Mouse (Mus musculus): ENCODE data around the gene Mrps18b. TPM values are rescaled to one million over a fixed set of nuclear protein-coding genes. Genes with fewer than 3 reads are reported as not detected.
"Not testable (repeated sequence)": the region's sequence is repeated elsewhere in the genome, so short reads cannot be mapped to it uniquely, and the experiment has no call there.

The Mrps18b gene
- polyA plus RNA-seq, 1 experiment from 2014 or later, result 83.2 TPM

GRCm38 (mm10) chr17:35935763-35936162 lies 19.6 kb upstream of the Mrps18b start:
- H3K36me3 ChIP-seq (ENCODE audit: control insufficient read depth, insufficient read depth, low read length); ATAC-seq (ENCODE audit: insufficient read depth, low FRiP score); H3K4me2 ChIP-seq (ENCODE audit: low read depth, low read length); H3K4me1 ChIP-seq (ENCODE audit: control insufficient read depth, insufficient read depth, low read length); H3K27ac ChIP-seq (ENCODE audit: low read length); H3K27me3 ChIP-seq (ENCODE audit: control insufficient read depth, insufficient read depth, low read length); H3K4me3 ChIP-seq (replicated peaks; ENCODE audit: low read length); H3K9me3 ChIP-seq (replicated peaks; ENCODE audit: control insufficient read depth, low read length); H3K9ac ChIP-seq (ENCODE audit: low read length): not testable (repeated sequence)
- 86% methylated on average over 14 of the region's 14 CpGs for WGBS

DNA sequence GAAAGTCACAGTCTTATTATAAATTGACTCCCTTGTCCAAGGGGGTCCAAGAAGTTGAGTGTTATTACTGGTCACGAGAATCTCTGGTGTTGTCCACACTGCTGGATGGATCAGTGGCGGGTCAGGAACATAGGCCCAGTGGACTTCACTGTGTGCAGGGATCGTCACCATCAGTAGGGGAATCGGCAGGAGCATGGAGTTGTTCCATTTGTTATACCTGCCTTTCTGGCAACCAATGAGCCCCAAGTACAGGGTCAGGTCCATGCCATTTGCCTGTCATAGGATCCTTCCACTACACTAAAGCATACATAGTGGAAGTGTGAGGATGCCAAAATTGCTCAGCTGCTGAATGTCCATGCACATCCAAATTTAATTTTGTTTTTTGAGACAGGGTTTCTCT lies 16.4 kb upstream of the Mrps18b start:
- 94% methylated on average over 4 of the region's 4 CpGs for WGBS
- peaks cover 22% of the 10 kb centered on the region for H3K36me3 ChIP-seq (ENCODE audit: control insufficient read depth, insufficient read depth, low read length)
- no peak overlapping the region for H3K4me3 ChIP-seq (replicated peaks; ENCODE audit: low read length)
- no peaks in the 10 kb centered on the region for H3K4me1 ChIP-seq (ENCODE audit: control insufficient read depth, insufficient read depth, low read length)
- H3K27me3 ChIP-seq (ENCODE audit: control insufficient read depth, insufficient read depth, low read length), result no peaks in the 10 kb centered on the region
- H3K4me2 ChIP-seq (ENCODE audit: low read depth, low read length), result no peak overlapping the region
- H3K9me3 ChIP-seq (replicated peaks; ENCODE audit: control insufficient read depth, low read length), result no peaks in the 10 kb centered on the region
- no peak overlapping the region for H3K9ac ChIP-seq (ENCODE audit: low read length)
- no peak for ATAC-seq (ENCODE audit: insufficient read depth, low FRiP score)
- no peak overlapping the region for H3K27ac ChIP-seq (ENCODE audit: low read length)

GRCm38 (mm10) chr17:35930627-35931026 lies 14.4 kb upstream of the Mrps18b start:
- H3K4me2 ChIP-seq (ENCODE audit: low read depth, low read length), result no peak overlapping the region
- WGBS, result 95% methylated on average over 12 of the region's 12 CpGs
- no peaks in the 10 kb centered on the region for H3K9me3 ChIP-seq (replicated peaks; ENCODE audit: control insufficient read depth, low read length)
- H3K27ac ChIP-seq (ENCODE audit: low read length), result no peak overlapping the region
- no peak overlapping the region for H3K4me3 ChIP-seq (replicated peaks; ENCODE audit: low read length)
- no peak for ATAC-seq (ENCODE audit: insufficient read depth, low FRiP score)
- H3K36me3 ChIP-seq (ENCODE audit: control insufficient read depth, insufficient read depth, low read length), result peaks cover 32% of the 10 kb centered on the region
- H3K27me3 ChIP-seq (ENCODE audit: control insufficient read depth, insufficient read depth, low read length), result no peaks in the 10 kb centered on the region
- H3K4me1 ChIP-seq (ENCODE audit: control insufficient read depth, insufficient read depth, low read length), result no peaks in the 10 kb centered on the region
- no peak overlapping the region for H3K9ac ChIP-seq (ENCODE audit: low read length)

DNA sequence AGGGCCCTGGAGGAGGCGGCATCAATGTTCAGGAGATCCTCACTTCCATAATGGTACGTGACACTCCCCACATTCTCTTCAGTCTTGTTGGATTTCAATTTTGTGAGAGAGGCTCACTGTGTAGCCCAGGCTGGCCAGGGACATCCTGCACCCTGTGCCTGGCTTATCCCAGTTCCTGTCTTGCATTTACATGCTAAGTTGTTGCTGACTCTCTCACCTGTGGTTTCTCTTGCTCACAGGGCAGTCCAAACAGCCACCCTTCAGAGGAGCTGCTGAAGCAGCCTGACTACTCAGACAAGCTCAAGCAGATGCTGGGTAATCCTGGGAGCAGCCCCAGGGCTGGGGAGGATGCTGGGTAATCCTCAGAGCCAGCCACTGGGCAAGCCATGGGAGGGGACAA lies 13.3 kb upstream of the Mrps18b start:
- Histone ChIP-seq H3K4me1 (ENCODE audit: control insufficient read depth, insufficient read depth, low read length) (no peaks in the 10 kb centered on the region), H3K27me3 (ENCODE audit: control insufficient read depth, insufficient read depth, low read length) (no peaks in the 10 kb centered on the region), H3K4me2 (ENCODE audit: low read depth, low read length) (no peak overlapping the region), H3K27ac (ENCODE audit: low read length) (no peak overlapping the region), H3K36me3 (ENCODE audit: control insufficient read depth, insufficient read depth, low read length) (peaks cover 38% of the 10 kb centered on the region), H3K4me3 (replicated peaks; ENCODE audit: low read length) (no peak overlapping the region), H3K9ac (ENCODE audit: low read length) (no peak overlapping the region), H3K9me3 (replicated peaks; ENCODE audit: control insufficient read depth, low read length) (no peaks in the 10 kb centered on the region)
- no peak for ATAC-seq (ENCODE audit: insufficient read depth, low FRiP score)
- 94% methylated on average over 2 of the region's 2 CpGs for WGBS

GRCm38 (mm10) chr17:35927471-35927870 lies 11.3 kb upstream of the Mrps18b start:
- H3K4me1 ChIP-seq (ENCODE audit: control insufficient read depth, insufficient read depth, low read length), result no peaks in the 10 kb centered on the region
- peaks cover 48% of the 10 kb centered on the region for H3K36me3 ChIP-seq (ENCODE audit: control insufficient read depth, insufficient read depth, low read length)
- H3K9ac ChIP-seq (ENCODE audit: low read length), result no peak overlapping the region
- no peak for ATAC-seq (ENCODE audit: insufficient read depth, low FRiP score)
- no peak overlapping the region for H3K4me2 ChIP-seq (ENCODE audit: low read depth, low read length)
- H3K9me3 ChIP-seq (replicated peaks; ENCODE audit: control insufficient read depth, low read length), result no peaks in the 10 kb centered on the region
- no peaks in the 10 kb centered on the region for H3K27me3 ChIP-seq (ENCODE audit: control insufficient read depth, insufficient read depth, low read length)
- no peak overlapping the region for H3K4me3 ChIP-seq (replicated peaks; ENCODE audit: low read length)
- no peak overlapping the region for H3K27ac ChIP-seq (ENCODE audit: low read length)
- 38% methylated on average over 1 of the region's 1 CpGs for WGBS

GRCm38 (mm10) chr17:35923281-35923680 lies 7.1 kb upstream of the Mrps18b start:
- WGBS, result 88% methylated on average over 4 of the region's 4 CpGs
- Histone ChIP-seq H3K4me1 (ENCODE audit: control insufficient read depth, insufficient read depth, low read length) (peaks cover 21% of the 10 kb centered on the region), H3K4me2 (ENCODE audit: low read depth, low read length) (no peak overlapping the region), H3K36me3 (ENCODE audit: control insufficient read depth, insufficient read depth, low read length) (peaks cover 31% of the 10 kb centered on the region), H3K4me3 (replicated peaks; ENCODE audit: low read length) (no peak overlapping the region), H3K27ac (ENCODE audit: low read length) (no peak overlapping the region), H3K9ac (ENCODE audit: low read length) (no peak overlapping the region), H3K9me3 (replicated peaks; ENCODE audit: control insufficient read depth, low read length) (no peaks in the 10 kb centered on the region), H3K27me3 (ENCODE audit: control insufficient read depth, insufficient read depth, low read length) (no peaks in the 10 kb centered on the region)
- no peak for ATAC-seq (ENCODE audit: insufficient read depth, low FRiP score)

- peaks cover 25% of the 10 kb centered on the region for H3K36me3 ChIP-seq (ENCODE audit: control insufficient read depth, insufficient read depth, low read length)
- WGBS, result 79% methylated on average over 3 of the region's 3 CpGs
Observed at GRCm38 (mm10) chr17:35922566-35922965, 6.4 kb upstream of the Mrps18b start.

GRCm38 (mm10) chr17:35921710-35922109 lies 5.5 kb upstream of the Mrps18b start:
- Histone ChIP-seq H3K27ac (ENCODE audit: low read length) (no peak overlapping the region), H3K9ac (ENCODE audit: low read length) (no peak overlapping the region), H3K36me3 (ENCODE audit: control insufficient read depth, insufficient read depth, low read length) (peaks cover 25% of the 10 kb centered on the region), H3K4me1 (ENCODE audit: control insufficient read depth, insufficient read depth, low read length) (peaks cover 21% of the 10 kb centered on the region), H3K27me3 (ENCODE audit: control insufficient read depth, insufficient read depth, low read length) (no peaks in the 10 kb centered on the region), H3K4me3 (replicated peaks; ENCODE audit: low read length) (no peak overlapping the region), H3K4me2 (ENCODE audit: low read depth, low read length) (no peak overlapping the region), H3K9me3 (replicated peaks; ENCODE audit: control insufficient read depth, low read length) (no peaks in the 10 kb centered on the region)
- ATAC-seq (ENCODE audit: insufficient read depth, low FRiP score), result no peak
- WGBS, result 79% methylated on average over 4 of the region's 4 CpGs

More at GRCm38 (mm10) chr17:35922566-35922965, 6.4 kb upstream of the Mrps18b start:
- no peak overlapping the region for H3K9ac ChIP-seq (ENCODE audit: low read length)
- H3K4me3 ChIP-seq (replicated peaks; ENCODE audit: low read length), result no peak overlapping the region
- no peak overlapping the region for H3K27ac ChIP-seq (ENCODE audit: low read length)
- no peaks in the 10 kb centered on the region for H3K9me3 ChIP-seq (replicated peaks; ENCODE audit: control insufficient read depth, low read length)
- no peak overlapping the region for H3K4me2 ChIP-seq (ENCODE audit: low read depth, low read length)
- H3K27me3 ChIP-seq (ENCODE audit: control insufficient read depth, insufficient read depth, low read length), result no peaks in the 10 kb centered on the region
- peaks cover 21% of the 10 kb centered on the region for H3K4me1 ChIP-seq (ENCODE audit: control insufficient read depth, insufficient read depth, low read length)
- ATAC-seq (ENCODE audit: insufficient read depth, low FRiP score), result no peak

DNA sequence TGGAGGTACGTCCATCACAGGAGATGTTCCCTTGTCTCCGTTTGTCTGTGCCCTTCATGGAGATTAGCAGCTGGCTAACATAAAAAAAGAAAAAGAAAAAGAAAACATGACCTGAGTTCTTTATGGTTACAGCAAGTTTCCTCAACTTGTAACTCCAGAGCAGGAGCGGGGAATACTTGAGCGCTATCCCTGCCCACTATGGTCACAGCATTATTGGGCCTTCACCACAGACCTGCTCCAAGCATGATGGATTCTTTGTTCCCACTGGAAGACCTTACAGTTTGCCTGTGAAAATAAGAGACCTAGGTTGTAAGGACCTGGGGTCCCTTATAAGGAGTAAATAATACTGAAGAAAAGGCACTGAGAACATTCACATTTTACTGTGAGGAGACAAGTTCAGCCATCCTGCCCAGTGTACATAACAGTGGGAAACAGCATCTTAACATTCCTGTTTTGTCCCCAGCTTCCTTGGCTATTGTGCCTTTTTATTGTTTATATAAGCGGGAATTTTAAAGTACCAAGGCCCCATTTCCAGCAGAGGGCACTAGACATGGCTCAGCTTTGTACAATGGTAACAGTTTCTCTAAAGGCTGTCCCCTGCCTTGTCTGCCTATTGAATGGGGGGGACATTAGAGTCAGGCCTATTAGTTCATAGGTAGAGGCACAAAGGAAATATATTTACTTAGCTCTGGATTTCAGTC lies 4.8 kb upstream of the Mrps18b start:
- H3K9ac ChIP-seq (ENCODE audit: low read length), result no peak overlapping the region
- no peaks in the 10 kb centered on the region for H3K9me3 ChIP-seq (replicated peaks; ENCODE audit: control insufficient read depth, low read length)
- no peak overlapping the region for H3K4me2 ChIP-seq (ENCODE audit: low read depth, low read length)
- no peaks in the 10 kb centered on the region for H3K27me3 ChIP-seq (ENCODE audit: control insufficient read depth, insufficient read depth, low read length)
- WGBS, result 74% methylated on average over 5 of the region's 5 CpGs
- H3K4me1 ChIP-seq (ENCODE audit: control insufficient read depth, insufficient read depth, low read length), result peaks cover 21% of the 10 kb centered on the region
- no peak for ATAC-seq (ENCODE audit: insufficient read depth, low FRiP score)
- peak overlapping the region; percentile 1 for H3K27ac ChIP-seq (ENCODE audit: low read length)
- no peak overlapping the region for H3K4me3 ChIP-seq (replicated peaks; ENCODE audit: low read length)
- peaks cover 19% of the 10 kb centered on the region; the same call in 1 of the 2 replicates for H3K36me3 ChIP-seq (ENCODE audit: control insufficient read depth, insufficient read depth, low read length)
